Mouse (Mus musculus): ENCODE measurements around the gene Cmpk2.
"Not testable (repeated sequence)": the region's sequence is repeated elsewhere in the genome, so short reads cannot be mapped to it uniquely, and the experiment has no call there.

Cmpk2 gene

GRCm38 (mm10) chr12:26478196-26479004, 9.4 kb downstream of the Cmpk2 start:
- in situ Hi-C loops (cut with MboI, MseI) = no loop called here

GRCm38 (mm10) chr12:26485738-26486580, 17.0 kb downstream of the Cmpk2 start:
- in situ Hi-C loops (cut with MboI, MseI) = not testable (repeated sequence)

DNA sequence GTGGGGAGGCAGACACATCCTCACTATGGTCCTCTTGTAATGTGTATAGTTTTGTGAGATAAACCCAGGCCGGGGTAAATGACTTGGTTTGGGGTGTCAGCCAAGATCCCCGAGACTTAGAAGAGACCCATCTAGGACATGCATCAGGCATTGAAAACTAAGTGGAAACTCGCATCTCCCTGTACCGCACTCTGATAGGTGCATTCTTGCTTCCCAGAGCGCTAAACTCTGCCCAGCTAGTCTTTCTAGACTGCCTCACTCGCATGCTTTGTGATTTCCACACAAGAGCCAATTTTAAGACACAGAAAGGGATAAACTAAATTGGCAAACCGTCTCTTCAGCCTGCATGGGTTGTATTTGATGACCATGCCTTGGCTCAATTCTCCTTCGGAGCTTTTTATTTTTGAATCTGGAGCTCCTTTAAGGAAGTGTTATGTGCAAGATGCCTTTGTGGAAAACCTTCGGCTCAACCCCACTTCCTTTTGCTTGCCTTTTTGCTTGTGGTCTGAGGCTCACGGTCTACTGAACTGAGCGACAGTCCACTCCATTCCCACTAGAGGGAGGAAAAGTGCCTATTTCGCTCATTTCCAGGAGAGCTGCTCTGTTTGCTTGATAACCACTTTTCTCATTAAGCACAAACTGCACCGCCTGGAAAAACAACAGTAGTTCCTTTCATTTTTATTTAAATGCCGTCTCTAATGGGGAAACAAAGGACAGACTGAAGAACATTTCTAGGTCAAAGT, 19.0 kb downstream of the Cmpk2 start:
- in situ Hi-C loops (cut with MboI, MseI) = no loop called here

DNA sequence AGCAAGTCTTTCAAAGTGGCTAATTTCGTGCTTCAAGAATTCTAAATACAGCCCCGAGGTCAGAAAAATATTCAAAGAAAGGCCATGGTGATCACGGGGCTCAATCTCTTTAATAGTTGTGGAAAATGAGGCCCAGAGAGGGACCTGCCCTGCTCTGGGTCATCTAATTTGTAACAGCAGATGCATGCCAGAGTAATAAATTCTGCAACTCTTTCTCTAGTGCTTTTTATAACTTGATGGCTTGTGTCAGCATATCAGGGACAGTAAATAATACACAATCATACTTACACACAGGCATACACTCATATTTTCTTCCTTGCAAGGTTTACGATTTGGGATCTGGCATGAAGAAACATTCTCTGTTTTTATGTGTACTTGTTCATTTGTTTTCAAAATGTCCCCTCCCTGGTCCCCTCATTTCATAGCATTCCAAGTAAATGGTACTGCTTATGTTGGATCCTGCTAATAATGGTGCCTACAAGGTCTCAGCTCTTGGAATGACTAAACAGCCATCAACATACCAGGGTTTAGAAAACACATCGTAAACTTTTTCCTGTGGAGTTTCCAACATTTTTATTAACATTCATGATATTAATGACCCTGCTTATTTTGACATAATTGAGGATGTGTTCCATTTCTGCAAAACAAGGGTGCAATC, 19.7 kb downstream of the Cmpk2 start:
- in situ Hi-C loops (cut with MboI, MseI) = no loop called here

DNA sequence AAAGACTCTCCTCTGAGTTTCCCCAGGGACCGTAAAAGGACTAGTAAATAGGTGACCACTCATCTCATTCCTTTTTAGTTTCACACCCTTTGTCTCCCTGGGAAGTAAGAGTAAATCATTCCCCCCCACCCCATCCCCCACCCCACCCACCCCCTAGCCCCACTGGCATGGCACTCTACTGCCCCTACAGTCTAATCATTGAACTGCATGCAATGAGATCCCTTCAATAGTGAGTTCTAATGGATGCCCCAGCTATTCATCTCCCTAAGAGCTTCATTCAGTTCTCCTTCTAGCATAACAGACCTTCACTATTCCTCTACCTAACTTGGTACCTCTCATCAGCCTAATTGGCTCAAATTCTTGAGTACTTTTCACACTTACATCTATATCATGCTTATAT, 20.9 kb downstream of the Cmpk2 start:
- in situ Hi-C loops (cut with MboI, MseI) = no loop called here

- in situ Hi-C loops (cut with MboI, MseI) = no loop called here
These were observed 32.0 kb downstream of the Cmpk2 start for GRCm38 (mm10) chr12:26501042-26501441.

DNA sequence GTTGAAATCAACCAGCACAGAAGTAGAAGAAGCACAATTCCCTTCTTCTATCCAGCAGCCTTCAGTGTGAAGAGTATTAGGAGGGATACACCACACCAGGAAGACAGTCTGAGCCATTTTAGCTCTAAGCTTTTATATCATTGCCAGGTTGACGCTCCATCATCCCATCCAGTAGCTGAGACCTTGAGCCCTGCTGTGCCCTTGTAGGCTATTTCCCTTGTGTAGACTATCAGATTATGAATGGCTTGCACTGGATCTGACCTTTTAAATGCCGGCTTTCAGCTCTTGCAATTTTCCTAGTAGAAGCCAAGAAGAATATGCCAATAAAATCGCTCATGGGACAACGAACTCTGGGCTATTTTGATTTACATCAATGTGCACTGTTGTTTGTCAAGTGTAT, 42.0 kb downstream of the Cmpk2 start:
- in situ Hi-C loops (cut with MboI, MseI) = no loop called here

DNA sequence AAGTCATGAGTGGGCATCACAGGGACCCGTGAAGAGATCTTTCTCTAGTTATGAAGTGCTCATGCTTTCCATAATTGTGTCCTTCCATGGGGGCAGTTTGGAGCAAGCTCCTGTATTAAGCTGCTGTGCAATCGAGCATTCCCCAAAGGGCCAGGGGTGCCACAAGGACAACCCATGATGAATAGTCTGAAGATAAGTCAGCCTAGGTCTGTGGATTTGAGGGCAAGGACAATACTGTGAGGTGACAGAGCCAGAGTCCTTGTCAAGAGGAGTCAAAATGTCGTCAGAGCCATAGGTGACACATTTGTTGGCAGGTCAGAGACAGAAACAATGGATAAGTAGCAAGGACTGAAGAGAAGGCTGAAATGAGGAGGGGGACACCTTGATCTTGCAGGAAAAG, 49.2 kb downstream of the Cmpk2 start:
- in situ Hi-C loops (cut with MboI, MseI) = no loop called here

DNA sequence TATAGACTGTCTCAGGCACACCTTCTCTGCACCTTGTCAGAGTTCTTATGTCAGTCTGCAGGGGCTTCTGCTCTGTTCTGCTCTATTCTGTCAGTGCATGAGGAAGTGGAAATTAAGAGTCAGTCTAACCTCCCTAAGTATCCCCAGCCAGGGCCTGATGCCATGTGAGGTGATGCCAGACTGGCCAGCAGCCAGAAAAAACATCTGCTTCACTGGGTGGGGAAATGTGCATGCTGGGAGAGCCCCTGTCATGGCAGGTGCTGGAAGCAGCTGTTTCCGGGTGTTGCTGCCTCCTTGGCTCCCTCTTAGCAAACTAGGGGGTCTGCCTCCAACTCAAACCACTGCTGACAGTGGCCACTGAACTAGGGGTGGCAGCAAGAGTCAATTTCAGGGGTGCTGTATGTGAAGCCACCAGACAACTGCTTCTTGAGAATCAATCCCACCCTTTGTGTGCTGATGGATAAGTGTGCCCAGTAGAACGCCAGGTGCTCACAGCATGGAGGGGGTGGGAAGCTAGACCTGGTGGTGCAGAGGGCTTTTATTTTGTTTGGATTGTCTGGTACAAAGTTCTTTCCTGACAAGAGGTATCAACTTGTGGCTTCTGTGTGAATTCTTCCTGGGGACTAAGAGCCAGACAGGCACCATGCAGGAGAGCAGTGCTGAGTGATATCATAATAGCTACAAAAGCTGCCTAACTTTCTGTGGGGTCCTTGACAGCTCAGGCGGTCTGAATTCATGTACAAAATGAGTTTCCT, 56.1 kb downstream of the Cmpk2 start:
- in situ Hi-C loops (cut with MboI, MseI) = no loop called here

DNA sequence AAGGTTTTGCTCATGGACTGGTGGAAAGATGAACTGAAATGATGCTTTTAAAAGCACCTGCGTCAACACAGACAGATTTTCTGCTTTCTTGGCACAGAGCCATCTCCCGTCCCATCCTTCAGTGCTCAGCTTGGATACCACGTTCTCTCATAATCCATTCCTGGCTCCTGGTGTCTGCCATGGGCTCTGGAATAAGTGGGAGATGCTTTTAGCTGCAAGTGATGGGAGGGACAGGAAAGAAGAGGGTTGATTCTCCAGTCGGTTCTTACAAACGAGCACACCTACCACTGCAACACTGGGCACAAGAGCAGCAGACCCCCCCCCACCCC, 56.7 kb downstream of the Cmpk2 start:
- in situ Hi-C loops (cut with MboI, MseI) = no loop called here

All from T-helper 1 cell (primary cell).